Mouse (Mus musculus) CD8-positive naive resting alpha-beta T cell, adult 2 months (primary cell): ENCODE results near the gene Pigc.
A peak's percentile ranks its signal among the peaks of the same experiment; 100 is the strongest.

Experiments
- DNase-seq, 2 experiments: peaks; one replicate each; pipeline ENCODE4 v3.0.0; 2022; ENCODE audit warnings: low read depth in 2 of 2, low spot score in 2 of 2

Pigc gene

GRCm38 (mm10) chr1:161968589-161969407 is at the start of gene Pigc:
TSS of gene Pigc (plus strand) at chr1:161969186.
- peak; percentile 73 to 80 for DNase-seq

- DNase-seq, result no peak
These were observed 49.4 kb upstream of the Pigc start for GRCm38 (mm10) chr1:161919594-161919993.

GRCm38 (mm10) chr1:161920475-161921454 is 48.2 kb upstream of the Pigc start:
- no peak for DNase-seq

DNA sequence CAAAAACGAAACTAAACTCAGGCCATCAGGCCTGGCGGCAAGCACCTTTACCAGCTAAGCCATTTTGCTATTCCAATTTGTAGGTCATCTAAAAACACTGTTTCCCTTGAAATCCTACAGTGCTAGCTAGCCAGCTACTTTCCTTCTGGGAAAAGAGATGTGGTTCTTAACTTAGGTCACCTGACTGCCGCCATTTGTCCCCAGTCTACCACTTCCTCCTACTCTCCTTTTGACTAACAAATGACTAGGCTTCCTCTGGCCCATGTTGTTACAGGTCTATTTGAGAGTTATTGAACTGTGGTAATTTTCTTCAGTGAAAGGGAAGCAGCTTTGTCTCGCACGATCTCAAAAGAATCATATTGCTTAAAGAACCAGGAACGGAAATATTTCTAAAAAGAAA is 47.1 kb upstream of the Pigc start:
- no peak for DNase-seq

GRCm38 (mm10) chr1:161924321-161924720 is 44.7 kb upstream of the Pigc start:
- no peak for DNase-seq

DNA sequence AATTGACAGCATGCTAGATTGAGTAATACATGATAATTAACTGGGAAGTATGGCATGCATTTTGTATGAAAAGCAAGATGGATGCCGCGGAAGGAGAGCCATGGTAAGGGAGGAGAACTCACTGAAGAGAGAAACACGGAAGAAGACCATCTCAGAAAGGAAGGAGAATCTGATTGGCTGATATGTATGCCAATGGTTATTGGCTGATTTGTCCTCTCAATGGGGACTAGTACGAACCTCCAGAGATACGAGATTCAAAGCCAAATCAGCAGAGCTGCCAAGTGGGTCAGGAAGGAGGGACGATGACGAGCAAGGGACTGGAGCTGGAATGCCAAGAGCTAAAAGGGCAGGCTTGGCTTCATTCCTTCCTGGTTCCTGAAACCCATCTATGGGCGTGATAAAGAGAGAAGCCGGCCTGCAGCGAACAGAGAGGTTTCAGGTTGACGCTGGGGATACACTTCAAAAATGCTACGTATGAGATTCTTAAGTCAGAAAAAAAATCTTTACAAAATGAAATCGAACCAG is 43.6 kb upstream of the Pigc start:
- no peak for DNase-seq

GRCm38 (mm10) chr1:161927976-161928375 is 41.0 kb upstream of the Pigc start:
- no peak for DNase-seq

DNA sequence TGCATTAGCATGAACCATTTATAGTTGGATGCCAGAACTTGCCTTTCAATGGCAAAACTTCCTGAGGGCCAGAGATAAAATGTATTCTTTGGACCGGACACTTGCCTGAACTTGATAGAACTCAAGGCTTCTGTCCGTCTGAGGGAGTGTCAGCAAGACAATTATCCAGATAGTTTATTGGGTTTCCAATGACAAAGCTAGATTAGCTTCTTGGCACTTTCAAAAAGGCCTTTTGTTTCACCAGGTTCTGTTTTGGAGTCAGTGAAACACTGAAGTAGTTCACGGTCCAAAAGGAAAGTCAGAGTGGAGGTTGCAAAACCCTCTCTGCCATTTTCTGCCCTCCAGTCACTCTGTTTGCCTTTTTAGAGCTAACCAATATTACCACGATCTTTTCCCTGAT is 37.7 kb upstream of the Pigc start:
- no peak for DNase-seq

GRCm38 (mm10) chr1:161931817-161932216 is 37.2 kb upstream of the Pigc start:
- no peak for DNase-seq

GRCm38 (mm10) chr1:161932286-161932685 is 36.7 kb upstream of the Pigc start:
- DNase-seq, result no peak

- DNase-seq, result no peak
These were observed 26.9 kb upstream of the Pigc start for GRCm38 (mm10) chr1:161942082-161942481.

DNA sequence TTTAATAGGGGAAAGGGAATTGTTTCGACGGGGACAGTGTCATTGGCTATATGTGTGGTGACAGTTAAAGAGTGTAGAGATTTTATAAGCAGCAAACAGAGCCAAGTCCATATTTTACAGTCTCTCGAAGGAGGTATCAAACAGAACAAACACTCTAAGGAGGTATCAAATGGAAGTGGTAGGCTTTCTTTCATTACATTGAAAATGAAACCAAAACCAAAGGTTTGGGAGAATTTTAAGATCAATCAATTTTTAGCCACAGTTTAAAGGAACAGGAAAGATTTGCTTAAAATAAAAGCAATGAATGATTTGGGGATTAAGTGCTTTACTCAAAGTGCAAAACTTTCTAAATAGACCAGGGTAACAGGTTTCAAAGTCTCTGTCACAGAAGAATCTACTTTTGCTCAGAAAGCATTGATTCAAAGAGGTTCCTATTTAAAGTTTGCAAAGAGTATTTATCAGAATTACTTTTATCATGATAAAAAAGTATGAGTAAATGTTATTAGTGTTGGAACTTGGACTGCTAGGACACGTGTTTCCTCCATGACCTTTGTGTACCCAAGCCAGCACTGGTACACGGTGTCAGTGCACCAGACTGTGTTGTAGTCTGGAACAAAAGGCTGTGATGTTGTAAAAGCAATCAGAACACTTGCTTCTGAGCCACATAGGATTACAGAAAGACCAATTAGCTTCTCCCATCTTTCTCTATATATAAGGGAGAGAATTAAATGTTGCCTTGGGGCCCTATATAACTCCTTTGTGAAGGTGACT is 17.8 kb upstream of the Pigc start:
- no peak for DNase-seq

DNA sequence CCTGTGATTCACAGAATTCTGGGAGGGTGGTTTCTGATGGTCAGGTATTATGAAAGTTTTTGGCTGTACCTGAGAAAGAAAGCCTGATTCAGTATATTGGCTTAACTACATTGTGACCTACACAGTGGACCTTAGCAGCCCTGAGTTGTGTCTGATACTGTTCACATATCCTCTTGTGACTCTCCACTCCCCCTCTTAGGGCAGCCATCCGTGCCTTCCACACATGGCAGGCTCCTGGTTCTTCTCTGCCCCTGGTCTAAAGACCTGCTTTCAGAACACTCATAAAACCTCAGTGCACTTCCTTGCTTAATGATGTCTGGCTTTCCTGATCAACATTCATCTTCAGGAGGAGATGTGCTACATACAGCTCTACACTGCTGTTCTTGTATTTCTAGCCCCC is 16.4 kb upstream of the Pigc start:
- no peak for DNase-seq

- no peak for DNase-seq
These were observed 13.1 kb upstream of the Pigc start for GRCm38 (mm10) chr1:161955846-161956245.

GRCm38 (mm10) chr1:161957964-161958950 is 10.7 kb upstream of the Pigc start:
- DNase-seq, result no peak

DNA sequence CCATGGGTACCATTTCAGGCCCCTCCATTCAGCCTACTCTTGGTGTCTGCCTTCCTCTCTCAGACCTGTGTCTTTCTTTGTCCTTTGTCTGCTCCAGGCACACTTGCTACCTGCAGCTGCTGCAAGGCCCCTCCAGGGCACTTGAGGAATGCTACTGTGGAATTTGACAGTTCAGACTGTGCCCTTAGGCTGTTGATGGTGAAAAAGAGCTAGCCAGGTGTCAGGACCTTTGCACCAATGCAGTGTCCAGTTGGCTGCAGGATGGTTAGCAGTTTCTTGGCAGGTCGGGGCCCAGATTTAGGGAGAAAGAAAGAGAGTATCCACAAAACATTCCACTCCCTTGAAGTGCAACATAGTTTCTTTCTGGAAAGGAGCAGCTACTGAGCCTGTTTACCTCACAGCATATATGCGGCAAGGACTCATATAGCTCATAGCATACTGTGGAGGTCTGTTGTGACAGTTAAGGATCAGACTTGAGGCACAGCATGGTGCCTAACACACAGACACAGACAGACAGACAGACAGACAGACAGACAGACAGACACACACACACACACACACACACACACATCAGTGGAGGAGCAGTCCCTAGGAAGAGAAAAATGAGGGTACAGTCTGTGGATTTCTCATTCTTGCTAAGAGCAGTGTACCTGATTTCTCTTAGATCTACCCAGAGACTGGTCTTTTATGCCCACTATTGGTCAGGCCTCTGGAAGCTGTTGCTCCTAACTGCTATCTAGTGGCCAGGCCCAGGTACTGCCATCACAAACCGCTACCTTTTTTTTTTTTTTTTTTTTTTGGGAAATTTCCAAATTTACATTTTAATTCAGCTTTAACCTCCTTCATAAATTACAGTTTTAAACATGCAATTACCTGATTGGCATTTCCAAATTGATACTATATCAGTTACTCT is 6.3 kb upstream of the Pigc start:
- no peak for DNase-seq

DNA sequence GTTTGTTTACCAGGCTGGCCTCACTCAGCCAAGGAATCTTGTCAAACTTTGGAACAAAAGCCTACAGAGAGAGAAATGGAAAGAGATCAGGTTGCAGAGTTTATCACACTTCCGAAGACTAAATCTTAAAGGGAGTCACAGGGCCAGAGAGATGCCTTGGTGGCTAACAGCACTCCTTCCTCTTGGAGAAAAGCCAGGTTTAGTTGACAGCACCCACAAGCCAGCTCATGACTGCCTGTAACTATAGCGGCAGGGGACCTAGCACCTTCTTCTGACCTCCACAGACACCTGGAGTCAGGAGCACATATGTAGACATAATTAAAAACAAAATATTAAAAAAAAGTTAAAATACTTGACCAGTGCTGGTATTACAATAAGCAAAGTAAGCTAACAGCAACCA is 1.1 kb upstream of the Pigc start:
- DNase-seq, result no peak

GRCm38 (mm10) chr1:161970874-161971273 is 1.9 kb downstream of the Pigc start:
- DNase-seq, result no peak

GRCm38 (mm10) chr1:161972233-161972632 is 3.2 kb downstream of the Pigc start:
- DNase-seq, result no peak
